7 mouse cellular contexts compared by ENCODE assay signal in genomic region chr2:26566221-26566620, GRCm38 (mm10). TPM values are rescaled to one million over a fixed set of nuclear protein-coding genes. Genes with fewer than 3 reads are reported as not detected.
DNase-seq lines count a peak whose midpoint lies in the region; ATAC-seq lines count a peak whose summit lies in the region.

No protein-coding gene starts in this region.

- H3K4me2 ChIP-seq in hindbrain, embryonic 16.5 days (ENCODE audit: low read length) = no peak overlapping the region

- H3K27ac ChIP-seq in hindbrain, embryonic 16.5 days (ENCODE audit: low read depth, low read length) = no peak overlapping the region

- H3K27me3 ChIP-seq in hindbrain, embryonic 16.5 days (replicated peaks; ENCODE audit: control insufficient read depth, insufficient read depth, low read length) = no peaks in the 10 kb centered on the region

- peak; percentile 53; the same call in 1 of the 2 replicates for ATAC-seq in hindbrain, embryonic 16.5 days

- intact Hi-C loops in left cerebral cortex, postnatal 4 days (cut with DNase I) = no loop called here
- intact Hi-C loops in left cerebral cortex, postnatal 36 days (cut with DNase I) = loop anchor here (2.0 to 10.0 kb wide), 2 partner anchors 119 to 241 kb away; no protein-coding TSS in a partner anchor

- WGBS in hindbrain, embryonic 16.5 days = 21% methylated on average over 4 of the region's 4 CpGs

- DNase-seq in left cerebral cortex, postnatal 4 days = peak; percentile 57
- no peak for DNase-seq in left cerebral cortex, postnatal 36 days (ENCODE audit: low spot score in 2 of 2)
- DNase-seq in R1 (ENCODE audit: low read depth, low spot score) = peak; percentile 25
- DNase-seq in embryo, embryonic 11 days = peak; percentile 74
- DNase-seq in lung, postnatal 25 days (ENCODE audit: low spot score) = peak; percentile 72
- peak; percentile 43 for DNase-seq in spleen, adult 12 weeks (ENCODE audit: low spot score)

- H3K4me3 ChIP-seq in hindbrain, embryonic 16.5 days (ENCODE audit: low read length) = no peak overlapping the region

- H3K4me1 ChIP-seq in hindbrain, embryonic 16.5 days (ENCODE audit: control insufficient read depth, insufficient read depth, low read depth, low read length) = no peaks in the 10 kb centered on the region; the same call in 1 of the 2 replicates

- no peaks in the 10 kb centered on the region for H3K9me3 ChIP-seq in hindbrain, embryonic 16.5 days (ENCODE audit: control insufficient read depth, low read length)

- no peak overlapping the region for H3K9ac ChIP-seq in hindbrain, embryonic 16.5 days (ENCODE audit: low read depth, low read length)

- H3K36me3 ChIP-seq in hindbrain, embryonic 16.5 days (ENCODE audit: control insufficient read depth, insufficient read depth, low read length) = no peaks in the 10 kb centered on the region

RNA-seq across cellular contexts. Expression of gene Egfl7, which starts 13.6 kb away (rescaled TPM):
- 10 to 100 TPM; 73.0 to 78.3 TPM for total RNA-seq in left cerebral cortex, postnatal 4 days (2021)
- 10 to 100 TPM; 61.6 to 85.2 TPM for total RNA-seq in left cerebral cortex, postnatal 36 days (2021)
- polyA plus RNA-seq in hindbrain, embryonic 16.5 days (2015; fragmentation: Nextera tagmentation; extraction: Ambion mirVana) = 75.4 and 76.2 TPM in 2 replicates

RNA-seq across cellular contexts. Expression of gene Gm20532, which starts 20.2 kb away (rescaled TPM):
- total RNA-seq in left cerebral cortex, postnatal 4 days (2021) = not detected
- not detected for total RNA-seq in left cerebral cortex, postnatal 36 days (2021)
- not detected in 2 replicates for polyA plus RNA-seq in hindbrain, embryonic 16.5 days (2015; fragmentation: Nextera tagmentation; extraction: Ambion mirVana)

RNA-seq across cellular contexts. Expression of gene Agpat2, which starts 38.0 kb away (rescaled TPM):
- 1 to 10 TPM; 2.8 to 3.9 TPM for total RNA-seq in left cerebral cortex, postnatal 4 days (2021)
- total RNA-seq in left cerebral cortex, postnatal 36 days (2021) = 1 to 10 TPM; 1.5 to 1.6 TPM
- 6.2 and 7.2 TPM in 2 replicates for polyA plus RNA-seq in hindbrain, embryonic 16.5 days (2015; fragmentation: Nextera tagmentation; extraction: Ambion mirVana)

RNA-seq across cellular contexts. Expression of gene Notch1, which starts 49.8 kb away (rescaled TPM):
- 10 to 100 TPM; 39.5 to 42.1 TPM for total RNA-seq in left cerebral cortex, postnatal 4 days (2021)
- total RNA-seq in left cerebral cortex, postnatal 36 days (2021) = 10 to 100 TPM; 24.5 to 28.5 TPM
- polyA plus RNA-seq in hindbrain, embryonic 16.5 days (2015; fragmentation: Nextera tagmentation; extraction: Ambion mirVana) = 13.3 and 15.1 TPM in 2 replicates

Comparison
In these comparisons a context has a peak if more than half of its experiments do, and no peak if none do; other contexts are left out.
1. DNase-seq: peak in left cerebral cortex, postnatal 4 days (single experiment), R1 (single experiment), embryo, embryonic 11 days (single experiment), lung, postnatal 25 days (single experiment) and spleen, adult 12 weeks (single experiment); none in left cerebral cortex, postnatal 36 days (0 of 2).